14 mouse cellular contexts compared by ENCODE assay signal in genomic region chr1:69506011-69506410, GRCm38 (mm10).
"Had no signal": no experiment of that assay in that cellular context is flagged by ENCODE, and none has a peak within 500 bp of the region (broad histone marks: within the 10 kb centered on the region; RNA-seq: fewer than 3 reads in every experiment).

No protein-coding gene starts in this region.

- DNase-seq: kidney, adult 9 months; kidney, postnatal 14 days; kidney, postnatal 4 days; layer of hippocampus, adult 9-11 months; liver, embryonic 13.5 days; lung, adult 2 months; lung, postnatal 14 days; lung, postnatal 4 days; midbrain, embryonic 14.5 days; right cerebral cortex, postnatal 14 days; right cerebral cortex, postnatal 4 days; spleen, adult 18-20 months; thymus, adult 18-20 months; thymus, postnatal 36 days had no signal
